Mouse (Mus musculus) cerebellum, adult (tissue): ENCODE results near the gene Aimp1.

ENCODE experiments used
- ATAC-seq: cut with Nextera tagmentation; 2 replicates; pipeline ENCODE4 v1.9.2; 2017; ENCODE audit warnings: mild to moderate bottlenecking, moderate library complexity, mixed read lengths; ENCODE audit not compliant: insufficient number of reproducible peaks, low FRiP score, low TSS enrichment

Gene Aimp1

DNA sequence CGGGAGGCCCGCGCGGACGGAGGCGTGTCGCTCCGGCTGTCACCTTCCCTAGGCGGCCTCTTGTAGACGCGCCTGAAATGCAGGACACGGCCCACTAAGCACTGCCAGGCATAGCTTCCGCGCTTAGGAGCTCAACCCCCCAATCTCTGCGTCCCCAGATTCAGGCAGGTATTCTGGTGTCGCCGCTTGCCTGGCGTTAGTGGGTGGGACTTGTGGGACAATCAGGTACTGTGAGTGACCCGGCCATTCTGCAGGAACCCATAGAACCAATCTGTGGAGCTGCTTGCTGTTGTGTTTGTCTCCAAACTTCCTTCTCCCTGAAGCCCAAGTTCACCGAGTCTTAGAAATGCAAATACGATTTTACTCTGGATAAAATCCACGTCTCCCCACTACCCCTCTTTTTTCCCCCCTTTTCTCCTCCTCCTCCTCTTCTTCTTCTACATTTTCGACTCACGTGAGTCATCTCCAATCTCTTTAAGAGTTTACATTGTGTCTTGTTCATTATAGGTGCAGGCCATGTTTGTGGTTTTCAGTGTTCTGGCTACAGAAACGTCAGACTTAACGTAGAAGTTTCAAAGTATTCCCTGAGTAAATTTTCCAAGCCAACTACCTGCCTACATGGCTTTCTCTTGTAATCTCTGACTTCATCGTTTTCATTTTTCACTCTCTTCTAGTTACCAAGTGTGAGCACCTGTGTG lies at the start of gene Aimp1:
TSS of gene Aimp1 (minus strand) at position 140 of the 698 bp plus-strand sequence.
- no peak; the same call in 1 of the 2 replicates for ATAC-seq

DNA sequence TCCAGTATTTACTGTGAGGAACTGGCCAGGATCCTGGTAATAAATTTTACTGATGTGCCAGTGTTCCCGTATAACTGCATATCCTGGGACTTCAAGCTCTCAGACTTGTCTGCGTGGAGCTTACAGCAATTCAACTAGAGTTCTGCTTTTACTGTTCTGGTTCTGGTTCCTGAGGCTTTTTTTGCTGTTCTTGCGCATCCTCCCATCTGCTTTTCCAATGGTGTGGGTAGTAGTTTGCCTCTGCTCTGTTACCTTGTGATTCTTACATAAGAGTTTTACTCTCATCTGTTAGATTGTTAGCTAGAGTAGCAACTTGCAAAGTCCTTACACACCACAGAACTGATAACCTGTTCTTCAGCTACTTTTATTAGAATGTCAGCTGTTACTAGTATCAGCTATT lies 40.2 kb upstream of the Aimp1 start:
- no peak for ATAC-seq

DNA sequence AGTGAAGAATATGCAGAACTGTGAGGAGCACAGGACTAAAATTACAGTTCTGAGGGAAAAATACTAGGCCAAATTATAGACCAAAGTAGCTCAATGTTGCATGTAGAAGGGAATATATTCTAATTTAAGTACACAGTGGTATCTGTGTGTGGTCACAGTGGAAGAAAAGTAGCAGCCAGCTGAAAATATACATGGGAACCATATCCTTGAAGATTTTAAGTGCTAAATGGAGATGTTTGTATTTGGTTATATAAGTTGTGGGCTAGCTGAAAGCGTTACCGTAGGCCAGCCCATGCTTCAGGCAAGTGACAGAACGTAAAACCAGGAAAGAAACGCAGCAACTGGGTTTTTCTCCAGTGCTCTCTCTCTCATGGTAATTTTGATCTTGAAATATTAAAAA lies 33.1 kb upstream of the Aimp1 start:
- ATAC-seq: no peak

DNA sequence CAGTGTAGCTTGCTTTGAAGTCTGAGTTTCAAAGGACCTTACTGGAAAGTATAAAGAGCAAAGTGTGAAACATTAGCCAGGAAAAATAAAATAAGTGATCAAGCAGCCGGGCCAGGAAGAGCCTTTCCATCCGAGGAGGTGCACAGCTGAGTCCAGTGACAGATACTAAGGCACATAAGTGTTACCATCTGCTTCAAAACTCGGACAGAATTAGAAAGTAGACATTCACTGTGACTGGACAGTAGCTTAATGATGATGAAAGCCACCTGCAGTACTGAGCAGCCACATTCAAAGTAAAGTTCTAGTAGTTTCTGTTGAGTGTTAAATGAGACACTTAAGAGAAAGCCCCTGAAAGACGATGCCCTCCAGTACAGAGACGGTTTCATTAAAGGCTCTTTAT lies 29.7 kb upstream of the Aimp1 start:
- no peak for ATAC-seq

DNA sequence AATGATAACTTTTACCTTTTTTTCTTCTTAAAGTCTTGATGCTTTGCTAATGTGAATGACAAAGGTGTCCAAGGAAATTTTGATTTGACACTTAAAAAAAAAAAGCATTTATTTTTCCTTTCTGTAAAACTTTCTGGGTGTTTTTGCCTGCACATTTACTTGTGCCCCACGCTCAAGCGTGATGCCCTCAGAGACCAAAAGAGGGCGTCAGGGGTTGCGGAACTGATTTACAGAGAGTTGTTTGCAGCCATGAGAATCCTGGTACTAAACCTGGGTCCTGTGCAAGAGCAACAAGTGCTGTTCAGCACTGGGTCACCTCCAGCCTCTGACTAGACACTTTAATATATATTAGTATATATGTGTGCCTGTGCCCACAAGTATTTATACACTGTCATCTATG lies 22.8 kb upstream of the Aimp1 start:
- no peak for ATAC-seq

DNA sequence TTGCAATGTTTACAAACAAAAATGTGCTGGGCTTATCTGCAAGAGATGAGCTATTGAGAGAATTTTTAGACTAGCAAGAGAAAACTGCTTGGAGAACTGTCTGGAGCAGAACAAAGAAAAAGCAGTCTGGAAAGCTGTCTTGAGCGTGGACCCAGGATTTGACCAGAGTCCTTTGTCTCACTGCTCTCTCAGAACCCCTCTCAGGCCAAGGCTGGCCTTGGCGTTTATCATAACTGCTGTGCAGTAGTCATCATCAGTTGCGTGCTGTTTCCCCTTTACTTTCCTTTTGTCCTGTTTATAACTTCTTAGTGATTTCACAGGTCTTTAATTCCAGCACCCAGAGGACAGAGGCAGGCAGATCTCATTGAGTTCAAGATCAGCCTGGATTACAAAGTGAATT lies 20.0 kb upstream of the Aimp1 start:
- ATAC-seq: no peak

DNA sequence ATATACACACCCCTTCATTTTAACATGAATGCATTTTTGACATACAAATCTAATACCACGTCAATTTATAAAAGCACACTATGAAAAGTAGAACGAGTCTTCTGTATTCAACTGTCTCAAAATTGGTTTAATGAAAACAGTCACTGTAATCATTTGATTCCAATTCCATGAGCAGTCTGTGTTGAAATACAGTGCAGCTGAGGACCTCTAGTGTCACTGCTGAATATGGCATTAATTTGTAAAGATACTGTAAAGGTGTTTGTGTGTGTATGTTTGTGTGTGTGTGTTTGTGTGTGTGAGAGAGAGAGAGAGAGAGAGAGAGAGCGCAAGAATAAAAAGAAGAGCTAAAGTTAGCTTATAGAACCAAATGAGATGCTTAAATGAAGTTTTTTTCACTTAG lies 17.2 kb upstream of the Aimp1 start:
- ATAC-seq: no peak

DNA sequence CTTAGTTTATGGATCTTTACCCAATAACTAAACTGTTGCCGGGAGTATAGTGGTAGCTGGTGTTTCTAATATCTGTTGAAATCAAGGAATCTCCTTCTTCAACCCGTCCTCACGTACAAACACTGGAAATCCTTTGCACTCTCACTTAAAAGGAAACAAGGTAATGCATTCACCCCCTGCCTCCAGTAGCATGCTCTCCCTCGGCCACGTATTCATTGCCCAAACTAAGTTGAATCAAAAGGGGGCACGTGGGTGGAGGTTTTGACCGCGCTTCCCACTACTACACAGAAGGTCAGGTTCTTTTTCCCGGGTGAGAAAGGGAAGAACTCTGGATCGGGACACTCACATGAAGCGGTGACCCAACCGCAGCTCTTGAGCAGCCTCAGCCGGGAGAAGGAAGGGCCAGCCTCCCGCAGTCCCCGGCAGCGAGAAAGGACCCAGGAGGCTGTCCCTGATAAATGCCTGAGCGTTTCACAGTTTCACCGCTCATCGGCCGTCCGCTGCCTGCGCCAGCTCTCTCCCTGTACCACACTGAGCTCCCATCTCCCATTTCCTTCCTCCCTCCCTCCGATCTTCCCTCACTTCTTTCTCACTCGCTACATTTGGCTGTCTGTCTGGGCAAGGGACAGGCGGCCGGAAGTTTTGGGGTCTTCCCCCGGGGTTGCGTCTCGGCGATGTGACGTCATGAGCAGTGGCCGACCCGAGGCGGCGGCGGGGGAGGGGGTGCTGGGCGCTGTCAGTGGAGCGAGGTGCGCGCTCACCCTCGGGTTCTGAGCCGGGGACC lies 531 bp downstream of the Aimp1 start, which contains the start of gene Tbck:
TSS of gene Tbck (plus strand) at position 698 of the 784 bp plus-strand sequence.
- ATAC-seq: peak; percentile 93

DNA sequence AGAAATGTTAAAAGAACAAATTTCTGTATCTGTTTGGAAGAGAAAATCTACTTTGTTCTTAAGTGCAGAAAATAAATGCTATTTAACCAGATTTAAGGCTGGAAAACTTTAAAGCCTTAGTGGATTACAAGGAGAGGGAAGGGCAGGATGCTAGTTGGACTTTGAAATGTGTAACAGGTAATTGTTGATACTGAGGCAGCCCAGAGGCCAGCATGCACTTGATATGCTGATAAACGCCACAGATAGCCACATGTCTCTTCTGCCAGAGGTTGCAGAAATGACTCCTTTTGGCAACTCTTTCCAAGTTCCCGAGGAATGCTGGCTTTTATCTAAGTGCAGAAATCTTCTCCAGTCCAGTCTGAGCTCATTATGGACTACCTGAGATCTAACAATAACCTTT lies 6.7 kb downstream of the Aimp1 start:
- ATAC-seq: no peak

DNA sequence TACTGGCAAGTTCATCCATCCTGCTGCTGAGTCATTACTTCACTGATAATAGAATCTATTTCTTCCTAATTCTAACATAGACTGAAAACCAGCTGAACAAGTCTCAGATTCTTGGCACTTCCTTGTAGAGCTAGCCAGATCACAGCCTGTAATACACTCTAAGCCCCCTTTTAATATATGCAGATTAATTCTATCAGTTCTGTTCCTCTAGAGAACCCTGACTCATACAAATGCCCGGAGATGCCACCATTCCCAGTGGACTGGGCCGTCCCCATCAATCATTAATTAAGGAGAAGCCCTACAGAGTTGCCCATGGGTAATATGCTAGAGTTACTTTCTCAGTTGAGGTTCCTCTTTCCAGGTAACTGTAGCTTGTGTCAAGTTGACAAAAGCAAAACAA lies 28.2 kb downstream of the Aimp1 start:
- ATAC-seq: no peak

DNA sequence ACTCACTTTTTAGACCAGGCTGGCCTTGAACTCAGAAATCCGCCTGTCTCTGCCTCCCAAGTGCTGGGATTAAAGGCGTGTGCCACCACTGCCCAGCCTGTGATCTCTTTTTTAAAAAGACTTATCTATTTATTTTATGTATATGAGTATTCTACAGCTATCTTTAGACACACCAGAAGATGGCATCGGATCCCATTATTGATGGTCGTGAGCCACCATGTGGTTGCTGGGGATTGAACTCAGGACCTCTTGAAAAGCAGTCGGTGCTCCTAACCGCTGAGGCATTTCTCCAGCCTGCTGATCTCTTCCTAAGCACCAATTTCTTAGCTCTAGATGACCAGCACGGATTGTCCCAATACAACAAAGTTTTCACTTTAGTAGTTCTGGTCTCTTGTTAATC lies 30.2 kb downstream of the Aimp1 start:
- ATAC-seq: no peak

DNA sequence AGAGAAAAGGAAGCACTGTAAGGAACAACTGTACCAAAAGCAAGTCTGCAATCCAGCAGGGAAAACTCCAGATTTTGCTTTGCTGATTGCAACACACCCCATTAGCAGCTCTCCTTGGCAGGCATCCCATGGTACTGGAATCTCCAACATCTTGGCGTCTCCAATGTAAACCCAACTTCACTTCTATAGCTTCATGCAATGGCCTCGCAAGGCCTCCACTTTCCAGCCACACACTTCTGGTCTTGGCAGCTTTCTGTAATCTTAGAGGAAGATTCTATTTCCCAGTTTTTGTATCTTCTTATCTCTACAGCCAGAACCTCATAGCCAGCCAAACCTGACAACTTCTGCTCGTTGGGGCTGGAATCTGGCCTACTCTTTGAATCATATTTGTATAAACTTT lies 32.4 kb downstream of the Aimp1 start:
- ATAC-seq: no peak

DNA sequence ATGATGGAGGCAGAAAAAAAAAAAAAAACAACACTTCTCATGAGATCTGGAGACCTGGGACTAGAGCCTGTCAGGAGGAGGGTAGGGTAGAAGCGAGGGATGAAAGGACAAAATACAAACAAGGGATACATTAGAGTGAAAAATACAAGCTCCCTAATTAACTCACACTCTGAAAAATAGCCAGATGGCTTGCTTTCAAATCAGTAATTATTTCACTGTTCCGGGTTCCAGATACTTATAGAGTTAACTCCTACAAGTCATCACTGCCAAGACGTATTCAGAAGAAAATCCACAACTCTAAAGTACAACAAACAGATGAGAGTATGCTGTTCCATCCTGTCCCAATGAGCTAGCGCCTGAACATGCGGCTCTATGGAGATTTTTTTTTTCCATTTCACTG lies 34.0 kb downstream of the Aimp1 start:
- no peak for ATAC-seq

DNA sequence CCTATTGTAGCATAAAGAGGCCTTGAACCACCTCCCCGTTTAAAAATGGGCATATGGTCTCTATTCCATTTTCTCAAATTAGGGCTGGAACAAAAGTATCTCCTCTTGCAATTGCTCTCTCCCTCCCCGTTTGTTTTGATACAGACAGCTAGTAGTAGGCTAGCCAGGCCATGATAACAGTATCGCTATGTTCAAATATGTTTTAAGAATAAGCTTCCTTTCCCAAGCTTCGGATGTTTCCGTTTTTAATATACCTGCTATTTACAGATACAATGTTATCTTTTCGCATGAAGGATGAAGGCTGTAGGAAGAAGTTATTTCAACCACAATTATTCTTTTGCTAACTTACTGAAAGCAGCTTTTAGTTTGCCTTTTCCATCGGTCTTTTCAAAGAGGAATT lies 34.8 kb downstream of the Aimp1 start:
- no peak for ATAC-seq

DNA sequence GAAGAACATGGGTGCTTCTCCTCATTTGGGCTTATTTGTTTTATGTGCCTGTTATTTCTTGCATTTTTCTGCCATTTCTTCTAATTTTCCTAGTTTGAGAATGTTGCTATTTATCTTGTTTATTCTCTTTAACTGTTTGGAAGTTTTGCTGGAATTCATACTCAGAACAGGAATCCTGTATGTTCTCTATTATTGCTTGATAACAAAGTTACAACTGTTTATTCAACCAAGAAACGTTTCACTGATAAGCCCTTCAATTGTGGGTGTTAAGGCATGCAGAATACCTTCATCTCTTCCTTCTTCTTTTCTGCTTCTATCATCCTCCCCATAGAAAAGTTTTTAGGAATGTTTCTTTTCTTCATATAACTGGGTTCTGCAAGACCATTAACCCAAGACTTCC lies 37.4 kb downstream of the Aimp1 start:
- no peak for ATAC-seq

DNA sequence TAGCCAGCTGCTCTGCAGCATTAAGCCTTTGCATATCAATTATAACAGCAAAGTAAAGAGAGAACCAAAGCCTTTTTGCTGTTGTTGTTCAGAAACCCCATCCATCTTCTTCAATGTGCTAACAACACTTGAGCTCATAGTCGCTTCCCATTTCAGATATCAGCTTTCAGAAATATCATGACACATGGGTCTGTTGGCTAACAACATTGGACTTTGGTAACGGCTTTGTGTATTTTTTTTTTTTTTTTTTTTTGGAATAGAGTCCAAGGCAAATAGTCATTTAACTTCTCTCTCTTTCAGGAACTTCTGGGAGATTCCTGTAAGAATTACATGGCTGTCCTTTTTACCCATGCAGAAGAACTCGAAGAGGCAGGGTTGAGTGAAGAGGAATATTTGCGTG lies 40.1 kb downstream of the Aimp1 start:
- ATAC-seq: no peak

DNA sequence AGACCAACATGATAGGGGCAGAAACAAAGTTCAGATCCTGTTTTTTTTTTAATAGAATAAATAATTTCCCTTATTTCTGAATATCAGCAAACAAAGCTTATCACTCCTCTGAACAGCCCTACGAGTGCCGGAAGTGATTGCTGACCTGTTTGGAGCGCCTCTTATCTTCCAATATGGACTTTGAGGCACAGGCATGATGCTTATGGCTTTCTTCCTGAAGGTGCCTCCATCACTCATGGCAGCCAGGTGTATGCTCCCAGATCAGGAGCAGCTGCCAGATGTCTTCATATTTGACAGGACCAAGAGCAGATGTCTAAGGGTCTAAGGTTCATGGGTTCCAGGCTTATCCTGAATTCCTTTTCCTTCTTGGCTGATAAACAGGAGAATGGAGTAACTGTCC lies 47.1 kb downstream of the Aimp1 start:
- no peak for ATAC-seq

DNA sequence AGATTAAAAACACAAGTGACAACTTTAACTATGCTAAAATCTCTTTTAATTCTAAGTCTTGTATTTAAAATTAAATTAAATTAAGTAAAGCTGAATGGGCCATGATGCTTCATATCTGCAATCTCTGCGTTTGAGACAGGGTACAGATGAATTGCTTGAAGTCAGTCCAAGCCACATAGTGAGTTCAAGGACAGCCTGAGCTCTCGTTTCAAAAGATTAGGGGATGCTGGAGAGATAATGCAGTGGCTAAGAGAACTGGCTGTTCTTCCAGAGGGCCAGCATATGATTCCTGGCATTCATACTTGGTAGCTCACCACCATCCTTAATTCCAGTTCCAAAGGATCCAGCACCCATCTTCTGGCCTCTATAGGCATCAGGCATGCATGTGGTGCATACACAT lies 50.9 kb downstream of the Aimp1 start:
- ATAC-seq: no peak

DNA sequence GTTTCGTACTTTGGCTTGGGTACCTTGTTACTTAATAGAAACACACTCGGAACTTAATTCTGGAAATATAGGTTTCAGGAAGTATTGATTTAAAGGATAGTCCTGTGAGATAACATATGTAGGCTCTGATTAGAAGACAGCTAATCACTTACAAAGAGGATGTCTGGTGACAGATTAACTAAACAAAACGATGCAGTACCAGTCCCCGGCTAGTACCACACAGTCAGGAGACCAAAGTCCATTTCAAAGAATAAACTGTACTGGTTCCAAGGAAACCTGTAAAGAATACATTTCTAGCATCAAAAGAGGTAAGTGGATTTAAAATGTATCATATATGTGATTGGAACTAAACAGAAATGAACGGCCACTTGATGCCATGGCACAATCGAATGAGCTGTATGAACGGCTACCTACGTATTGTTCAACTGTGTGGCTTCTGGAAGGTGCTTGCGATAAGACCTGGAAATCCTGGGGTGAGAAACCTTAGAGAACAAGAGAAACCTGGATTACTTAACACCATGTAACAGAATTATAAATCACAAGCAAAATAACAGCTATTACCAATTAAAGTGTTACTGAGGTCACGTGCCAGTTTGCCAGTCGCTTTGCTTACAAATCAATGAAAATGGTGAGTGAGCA lies 54.5 kb downstream of the Aimp1 start, which contains the start of gene Gimd1:
TSS of gene Gimd1 (plus strand) at position 220 of the 639 bp plus-strand sequence.
- ATAC-seq: no peak

DNA sequence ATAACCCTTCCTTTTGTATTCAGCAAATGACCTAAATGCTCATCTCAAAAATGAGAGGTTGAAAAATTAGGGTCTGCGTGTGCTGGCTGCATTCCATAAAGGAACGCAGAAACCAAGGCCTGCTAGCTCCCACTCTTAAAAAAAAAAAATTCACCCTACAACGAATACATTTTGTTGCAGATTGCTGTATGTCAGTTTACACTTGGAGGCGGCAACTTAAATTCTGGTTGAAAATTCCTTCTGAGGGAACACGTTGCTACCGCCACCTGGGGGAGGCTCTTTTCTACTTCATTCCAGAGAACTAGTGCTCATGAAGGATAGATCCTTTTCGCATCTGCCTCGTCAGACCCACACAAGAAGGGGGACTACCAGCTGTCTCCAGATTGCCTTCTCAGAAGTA lies 55.4 kb downstream of the Aimp1 start:
- ATAC-seq: no peak
